Comparison of ENCODE assay signal across 7 mouse cellular contexts in genomic region chr11:21569002-21569401, GRCm38 (mm10). TPM values are rescaled to one million over a fixed set of nuclear protein-coding genes. Genes with fewer than 3 reads are reported as not detected.
DNase-seq lines count a peak whose midpoint lies in the region; ATAC-seq and TF ChIP-seq lines count a peak whose summit lies in the region.

No protein-coding gene starts in this region.

- H3K27me3 ChIP-seq in kidney, embryonic 15.5 days = no peaks in the 10 kb centered on the region
- H3K27me3 ChIP-seq in CH12.LX (replicated peaks) = no peaks in the 10 kb centered on the region
- no peaks in the 10 kb centered on the region for H3K27me3 ChIP-seq in megakaryocyte, embryonic 14.5 days (replicated peaks)

- no peak for TF ChIP-seq POLR2A in CH12.LX (IDR thresholded peaks at IDR 0.05; ENCODE audit: low read depth, low read length)

- peak overlapping the region; percentile 32; the same call in 1 of the 2 replicates for H3K4me2 ChIP-seq in kidney, embryonic 15.5 days
- H3K4me2 ChIP-seq in CH12.LX (ENCODE audit: insufficient read depth, low read depth, poor library complexity, severe bottlenecking) = peak overlapping the region; percentile 99

- H3K79me2 ChIP-seq in CH12.LX (replicated peaks; ENCODE audit: control insufficient read depth, extremely low read depth, insufficient read depth, poor library complexity, severe bottlenecking) = peaks cover 31% of the 10 kb centered on the region

- TF ChIP-seq CTCF in CH12.LX (conservative IDR thresholded peaks at IDR 0.05 in 1 of 2, IDR thresholded peaks at IDR 0.05 in 1 of 2; ENCODE audit: low read depth in 2 of 2, low read length in 2 of 2) = no peak

- H3K4me1 ChIP-seq in kidney, embryonic 15.5 days = peaks cover 21% of the 10 kb centered on the region
- H3K4me1 ChIP-seq in CH12.LX (ENCODE audit: control insufficient read depth in 1 of 2, insufficient read depth in 2 of 2) = peaks cover 2 to 70% of the 10 kb centered on the region in 2 experiments
- peaks cover 48% of the 10 kb centered on the region for H3K4me1 ChIP-seq in megakaryocyte, embryonic 14.5 days

- DNase-seq in kidney, adult 9 months = no peak
- no peak for DNase-seq in CH12.LX (ENCODE audit: extremely low read depth)
- no peak for DNase-seq in layer of hippocampus, postnatal 36 days
- DNase-seq in right cerebral cortex, postnatal 4 days = no peak

- no peak overlapping the region for H3K9ac ChIP-seq in kidney, embryonic 15.5 days
- peak overlapping the region; percentile 73 for H3K9ac ChIP-seq in CH12.LX (ENCODE audit: insufficient read depth, low read depth)

- TF ChIP-seq RAD21 in CH12.LX (IDR thresholded peaks at IDR 0.05; ENCODE audit: low read depth, low read length) = no peak

- peak overlapping the region; percentile 28; the same call in 1 of the 2 replicates for H3K27ac ChIP-seq in kidney, embryonic 15.5 days
- peak overlapping the region; percentile 59 for H3K27ac ChIP-seq in CH12.LX (ENCODE audit: insufficient read depth, low read depth)

- ATAC-seq in kidney, embryonic 15.5 days (replicated peaks; ENCODE audit: low FRiP score) = no peak
- peak; percentile 23; the same call in 1 of the 2 replicates for ATAC-seq in common myeloid progenitor, adult 5-6 weeks (replicated peaks; ENCODE audit: low read depth, poor library complexity, severe bottlenecking)

- no peak overlapping the region; the same call in 1 of the 2 replicates for H3K4me3 ChIP-seq in kidney, embryonic 15.5 days (replicated peaks)
- H3K4me3 ChIP-seq in CH12.LX (replicated peaks in 1 of 3; ENCODE audit: low read depth in 2 of 3, low read length in 2 of 3, poor library complexity in 1 of 3) = peak overlapping the region; percentile 43 to 48 (median 45)
- H3K4me3 ChIP-seq in megakaryocyte, embryonic 14.5 days (replicated peaks) = peak overlapping the region; percentile 87

- WGBS in kidney, embryonic 15.5 days = 59% methylated on average over 5 of the region's 5 CpGs

- H3K36me3 ChIP-seq in kidney, embryonic 15.5 days = peaks cover 30% of the 10 kb centered on the region
- peaks cover 16 to 26% of the 10 kb centered on the region in 2 experiments for H3K36me3 ChIP-seq in CH12.LX (replicated peaks in 1 of 2; ENCODE audit: control insufficient read depth in 1 of 2, insufficient read depth in 1 of 2, low read length in 1 of 2)
- peaks cover 27% of the 10 kb centered on the region for H3K36me3 ChIP-seq in megakaryocyte, embryonic 14.5 days (replicated peaks; ENCODE audit: low read length)

- in situ Hi-C loops in CH12.LX (cut with MboI; ENCODE audit: low pct_ligation_motif_present, low pct_unique_long_range_greater_than_20kb, low sequenced_read_pairs) = no loop called here

- no peak for TF ChIP-seq EP300 in CH12.LX (IDR thresholded peaks at IDR 0.05; ENCODE audit: low read length)

- dilution Hi-C loops in CH12.LX (cut with MboI; ENCODE audit: extremely low pct_ligation_motif_present, extremely low pct_unique_long_range_greater_than_20kb, low sequenced_read_pairs) = no loop called here

- no peaks in the 10 kb centered on the region for H3K9me3 ChIP-seq in kidney, embryonic 15.5 days (replicated peaks)
- H3K9me3 ChIP-seq in CH12.LX (replicated peaks; ENCODE audit: low read length) = no peaks in the 10 kb centered on the region
- H3K9me3 ChIP-seq in megakaryocyte, embryonic 14.5 days = no peaks in the 10 kb centered on the region

TF ChIP-seq in CH12.LX, 34 proteins besides CTCF, POLR2A, EP300 and RAD21:
- TF ChIP-seq BHLHE40 (IDR thresholded peaks at IDR 0.05; ENCODE audit: low read depth, low read length) (0 out of 2 replicates have a peak, but pooled peaks have one; percentile 4), ELF1 (IDR thresholded peaks at IDR 0.05; ENCODE audit: low read depth, low read length) (peak; percentile 55), SIN3A (IDR thresholded peaks at IDR 0.05; ENCODE audit: low read length) (peak; percentile 54; the same call in 1 of the 2 replicates), MAX (IDR thresholded peaks at IDR 0.05; ENCODE audit: low read length) (peak; percentile 60; the same call in 1 of the 2 replicates), RCOR1 (conservative IDR thresholded peaks at IDR 0.05; ENCODE audit: low read depth, low read length) (no peak), TBP (conservative IDR thresholded peaks at IDR 0.05; ENCODE audit: low read depth, low read length) (0 out of 2 replicates have a peak, but pooled peaks have one; percentile 5), MXI1 (IDR thresholded peaks at IDR 0.05; ENCODE audit: low read depth, low read length) (peak; percentile 73; the same call in 1 of the 2 replicates), CHD1 (IDR thresholded peaks at IDR 0.05; ENCODE audit: low read depth, low read length) (no peak), MYC (IDR thresholded peaks at IDR 0.05; ENCODE audit: low read depth, low read length) (0 out of 2 replicates have a peak, but pooled peaks have one; percentile 24)

RNA-seq across cellular contexts. Expression of gene Wdpcp, which starts 3.0 kb away (rescaled TPM):
- 11.5 and 11.8 TPM in 2 replicates for polyA plus RNA-seq in kidney, embryonic 15.5 days (2015; fragmentation: Nextera tagmentation; extraction: Ambion mirVana)
- total RNA-seq in CH12.LX (2012; rRNA removed) (2.0 and 3.2 TPM in 2 replicates), CH12.LX (2014; rRNA removed) (3.7 and 4.8 TPM in 2 replicates)
- polyA plus RNA-seq in CH12.LX (2012; ENCODE audit: insufficient read length, low read depth) = 2.9 and 5.6 TPM in 2 replicates
- 14.1 and 22.2 TPM in 2 replicates for total RNA-seq in common myeloid progenitor, adult 5-6 weeks (2017)
- 0.32 TPM in 1 of 2 replicates, not detected in the other for polyA plus RNA-seq in megakaryocyte, embryonic 14.5 days (2012; ENCODE audit: insufficient read depth, low replicate concordance)
- 10 to 100 TPM; 11.0 to 12.4 TPM for total RNA-seq in layer of hippocampus, postnatal 36 days (2021)

RNA-seq across cellular contexts. Expression of gene Mdh1, which starts 3.2 kb away (rescaled TPM):
- polyA plus RNA-seq in kidney, embryonic 15.5 days (2015; fragmentation: Nextera tagmentation; extraction: Ambion mirVana) = 636 and 660 TPM in 2 replicates
- 233 and 243 TPM in 2 replicates for total RNA-seq in CH12.LX (2012; rRNA removed)
- 440 and 456 TPM in 2 replicates for total RNA-seq in CH12.LX (2014; rRNA removed)
- 311 and 385 TPM in 2 replicates for polyA plus RNA-seq in CH12.LX (2012; ENCODE audit: insufficient read length, low read depth)
- total RNA-seq in common myeloid progenitor, adult 5-6 weeks (2017) = 114 and 131 TPM in 2 replicates
- 1.1 and 13.0 TPM in 2 replicates for polyA plus RNA-seq in megakaryocyte, embryonic 14.5 days (2012; ENCODE audit: insufficient read depth, low replicate concordance)
- total RNA-seq in layer of hippocampus, postnatal 36 days (2021) = 100 to 1,000 TPM; 672 to 703 TPM
